Mouse (Mus musculus) embryonic stem cell, embryonic (primary cell): Measurements from ENCODE around the gene Tubb4b.

Experiments used
- CTCF ChIA-PET, 4 experiments: fragments of 300-600 bp in 2 of 4; fragments of 350-600 bp in 2 of 4; sonication (Branson Sonifier 250); formaldehyde crosslinking; loops; one replicate each; lab custom pipeline; 2022; ENCODE audit warnings: inconsistent platforms in 2 of 4; lab: Charles Lee
- POLR2A ChIA-PET, 4 experiments: fragments of 300-600 bp in 2 of 4; fragments of 350-600 bp in 2 of 4; sonication (Branson Sonifier 250); formaldehyde crosslinking; loops; one replicate each; lab custom pipeline; 2022; ENCODE audit warnings: antibody characterized with exemption in 4 of 4, inconsistent platforms in 1 of 4; lab: Charles Lee

The Tubb4b gene

DNA sequence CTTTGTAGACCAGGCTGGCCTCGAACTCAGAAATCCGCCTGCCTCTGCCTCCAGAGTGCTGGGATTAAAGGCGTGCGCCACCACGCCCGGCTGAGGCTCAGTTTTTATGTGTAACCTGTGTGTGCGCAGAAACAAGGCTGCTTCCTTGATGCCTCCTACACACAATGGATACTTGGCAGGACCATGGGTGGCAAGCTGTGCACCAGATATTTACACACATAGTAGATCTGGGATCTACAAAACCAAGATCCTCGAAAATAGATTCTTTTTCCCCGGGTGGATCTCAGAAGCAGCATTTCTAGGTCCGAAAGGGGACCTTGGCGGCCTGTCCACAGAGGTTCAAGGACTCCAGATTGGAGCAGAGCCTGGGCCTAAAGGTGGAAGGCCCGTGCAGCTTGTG lies 37.4 kb upstream of the Tubb4b start:
- CTCF ChIA-PET, result interaction anchor here in 3 of 4 experiments (0.6 to 1.9 kb wide), 21 partner anchors 10 to 812 kb away, joined by 3 to 10 read pairs (median 4); partner anchors contain the start of genes Abca2 (in 1 of the 3), Anapc2 (in 1 of the 3), Arrdc1 (in 1 of the 3) and Lrrc26 (in 1 of the 3)
- POLR2A ChIA-PET, result interaction anchor here (0.6 to 75.9 kb wide), 47 partner anchors 8 to 884 kb away, joined by 3 to 2347 read pairs (median 4); partner anchors contain the start of genes Anapc2 (in 4 of the 4), Ssna1 (in 4 of the 4), Nrarp (in 3 of the 4) and Fam166a (in 2 of the 4)

DNA sequence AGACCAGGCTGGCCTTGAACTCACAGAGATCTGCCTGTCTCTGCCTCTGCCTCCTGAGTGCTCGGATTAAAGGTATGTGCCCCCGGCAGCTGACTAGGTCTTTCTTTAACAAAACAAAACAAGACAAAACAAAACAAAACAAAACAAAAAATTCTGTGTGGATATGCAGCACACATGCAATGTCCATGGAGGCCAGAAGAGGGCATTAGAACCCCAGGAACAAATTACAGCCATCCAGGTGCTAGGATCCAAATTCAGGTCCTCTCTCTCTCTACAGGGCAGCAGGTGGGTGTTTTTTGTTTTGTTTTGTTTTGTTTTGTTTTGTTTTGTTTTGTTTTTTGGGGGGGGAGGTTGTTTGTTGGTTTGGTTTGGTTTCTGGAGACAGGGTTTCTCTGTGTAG lies 34.4 kb upstream of the Tubb4b start:
- ChIA-PET POLR2A (interaction anchor here in 3 of 4 experiments (0.7 to 75.9 kb wide), 5 partner anchors 13 to 197 kb away, joined by 3 to 2347 read pairs (median 4); partner anchors contain the start of genes Fam166a (in 2 of the 3), Nelfb (in 2 of the 3), Rnf224 (in 2 of the 3) and Slc34a3 (in 2 of the 3)), CTCF (interaction anchor here in 1 of 4 experiments (1.0 kb wide), 1 partner anchor 60 kb away, joined by 3 read pairs; the partner anchor contains the start of gene Grin1)

DNA sequence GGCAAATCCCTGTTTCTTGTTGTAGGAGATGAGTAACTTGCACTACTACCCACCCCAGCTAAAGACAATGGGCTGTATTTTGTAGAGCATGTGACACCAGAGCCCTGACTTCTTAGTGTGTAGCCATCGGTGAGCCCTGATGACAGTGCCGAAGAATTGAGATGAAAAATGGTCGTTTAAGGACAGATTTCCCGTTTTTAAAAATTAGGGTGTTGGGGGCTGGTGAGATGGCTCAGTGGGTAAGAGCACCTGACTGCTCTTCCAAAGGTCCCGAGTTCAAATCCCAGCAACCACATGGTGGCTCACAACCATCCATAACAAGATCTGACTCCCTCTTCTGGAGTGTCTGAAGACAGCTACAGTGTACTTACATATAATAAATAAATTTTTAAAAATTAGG lies 32.7 kb upstream of the Tubb4b start:
- ChIA-PET POLR2A (interaction anchor here in 2 of 4 experiments (1.1 to 75.9 kb wide), 5 partner anchors 13 to 63 kb away, joined by 3 to 2347 read pairs (median 25); partner anchors contain the start of genes Fam166a (in 2 of the 2), Nelfb (in 2 of the 2), Rnf224 (in 2 of the 2) and Slc34a3 (in 2 of the 2)), CTCF (interaction anchor here in 2 of 4 experiments (1.0 to 3.5 kb wide), 5 partner anchors 14 to 65 kb away, joined by 3 to 23 read pairs (median 5); no protein-coding TSS in a partner anchor)

DNA sequence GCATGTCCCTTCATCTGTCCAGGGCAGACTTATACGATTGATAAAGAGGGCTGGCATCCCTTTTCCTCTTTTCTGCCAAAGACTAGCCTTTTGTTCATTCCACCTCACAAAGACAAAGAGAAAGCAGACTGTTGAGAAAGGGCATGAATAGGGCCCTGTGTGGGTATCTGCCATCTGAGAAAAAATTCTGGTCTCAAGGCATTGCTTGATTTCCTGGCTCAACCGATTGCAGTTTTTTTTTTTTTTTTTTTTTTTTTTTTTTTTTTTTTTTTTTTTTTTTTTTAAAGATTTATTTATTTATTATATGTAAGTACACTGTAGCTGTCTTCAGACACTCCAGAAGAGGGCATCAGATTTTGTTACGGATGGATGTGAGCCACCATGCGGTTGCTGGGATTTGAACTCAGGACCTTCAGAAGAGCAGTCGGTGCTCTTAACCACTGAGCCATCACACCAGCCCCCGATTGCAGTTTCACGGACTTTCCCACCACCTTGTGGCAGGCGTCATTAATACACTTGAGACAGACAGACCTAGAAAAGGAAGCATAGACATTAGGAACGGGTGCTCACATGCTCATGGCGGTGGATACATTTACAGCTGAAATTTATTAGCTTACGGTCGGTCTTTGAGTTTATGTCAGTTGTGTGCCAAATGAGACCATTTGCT lies 32.1 kb upstream of the Tubb4b start:
- ChIA-PET POLR2A (interaction anchor here in 3 of 4 experiments (1.0 to 75.9 kb wide), 22 partner anchors 8 to 140 kb away, joined by 3 to 2347 read pairs (median 6); partner anchors contain the start of genes Tubb4b (in 3 of the 3), AL732309.1 (in 2 of the 3), Anapc2 (in 2 of the 3) and Cysrt1 (in 2 of the 3)), CTCF (interaction anchor here in 3 of 4 experiments (0.6 to 3.5 kb wide), 13 partner anchors 11 to 104 kb away, joined by 3 to 23 read pairs (median 4); partner anchors contain the start of genes AL732309.1 (in 1 of the 3) and Tor4a (in 1 of the 3))

DNA sequence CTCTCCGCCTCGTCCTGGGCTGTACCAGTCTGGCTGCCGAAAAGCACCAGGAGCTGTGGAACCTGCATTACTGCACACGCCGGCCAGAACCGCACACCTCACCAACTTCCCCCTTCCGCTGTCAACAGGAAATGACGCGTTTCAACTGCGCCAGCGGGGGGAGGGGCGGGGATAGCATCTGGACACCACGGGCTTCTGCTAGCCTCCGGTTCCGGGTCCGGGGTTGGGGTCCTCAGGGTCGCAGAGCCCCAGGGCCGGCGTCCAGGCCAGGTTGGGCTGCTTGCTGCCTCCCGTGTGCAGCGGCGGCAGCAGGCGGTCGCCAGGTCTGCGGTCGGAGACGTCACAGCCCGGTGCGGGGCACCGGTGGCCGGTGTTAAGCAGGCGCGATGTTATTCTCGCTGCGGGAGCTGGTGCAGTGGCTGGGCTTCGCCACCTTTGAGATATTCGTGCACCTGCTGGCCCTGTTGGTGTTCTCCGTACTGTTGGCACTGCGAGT lies 30.8 kb upstream of the Tubb4b start, which contains the start of gene Tmem203:
TSS of gene Tmem203 (plus strand) at position 156 of the 496 bp plus-strand sequence.
- POLR2A ChIA-PET, result interaction anchor here (0.6 to 75.9 kb wide), 40 partner anchors 10 to 205 kb away, joined by 3 to 2347 read pairs (median 5); partner anchors contain the start of genes Anapc2 (in 3 of the 4), Cysrt1 (in 3 of the 4), Rnf208 (in 3 of the 4) and Ssna1 (in 3 of the 4)
- CTCF ChIA-PET, result interaction anchor here (0.5 to 3.5 kb wide), 19 partner anchors 10 to 320 kb away, joined by 3 to 23 read pairs (median 3); partner anchors contain the start of genes AL732309.1 (in 1 of the 4), Arrdc1 (in 1 of the 4), Cysrt1 (in 1 of the 4) and Rnf208 (in 1 of the 4)

DNA sequence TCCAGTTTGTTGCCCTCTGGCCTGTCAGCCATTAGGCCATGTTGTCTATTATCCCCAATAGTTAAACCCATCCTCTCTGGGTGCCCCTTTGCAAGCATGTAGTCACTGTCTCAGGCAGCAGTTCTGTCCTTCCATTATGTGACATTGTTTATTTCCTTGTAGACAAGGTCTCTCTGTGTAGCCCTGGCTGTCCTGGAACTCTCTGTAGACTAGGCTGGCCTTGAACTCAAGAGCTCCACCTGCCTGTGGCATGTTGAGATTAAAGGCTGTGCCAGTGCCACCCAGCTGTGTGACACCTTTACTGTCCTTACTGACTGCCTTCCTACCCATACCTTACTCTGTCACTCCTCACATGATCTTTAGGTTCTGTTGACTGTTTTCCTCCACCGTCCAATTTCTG lies 27.8 kb upstream of the Tubb4b start:
- ChIA-PET POLR2A (interaction anchor here (0.7 to 75.9 kb wide), 8 partner anchors 3 to 76 kb away, joined by 3 to 2347 read pairs (median 48); partner anchors contain the start of genes Cysrt1 (in 3 of the 4), Rnf208 (in 3 of the 4), Fam166a (in 2 of the 4) and Nelfb (in 2 of the 4)), CTCF (interaction anchor here (0.5 to 7.5 kb wide), 14 partner anchors 12 to 87 kb away, joined by 3 to 46 read pairs (median 3); no protein-coding TSS in a partner anchor)

DNA sequence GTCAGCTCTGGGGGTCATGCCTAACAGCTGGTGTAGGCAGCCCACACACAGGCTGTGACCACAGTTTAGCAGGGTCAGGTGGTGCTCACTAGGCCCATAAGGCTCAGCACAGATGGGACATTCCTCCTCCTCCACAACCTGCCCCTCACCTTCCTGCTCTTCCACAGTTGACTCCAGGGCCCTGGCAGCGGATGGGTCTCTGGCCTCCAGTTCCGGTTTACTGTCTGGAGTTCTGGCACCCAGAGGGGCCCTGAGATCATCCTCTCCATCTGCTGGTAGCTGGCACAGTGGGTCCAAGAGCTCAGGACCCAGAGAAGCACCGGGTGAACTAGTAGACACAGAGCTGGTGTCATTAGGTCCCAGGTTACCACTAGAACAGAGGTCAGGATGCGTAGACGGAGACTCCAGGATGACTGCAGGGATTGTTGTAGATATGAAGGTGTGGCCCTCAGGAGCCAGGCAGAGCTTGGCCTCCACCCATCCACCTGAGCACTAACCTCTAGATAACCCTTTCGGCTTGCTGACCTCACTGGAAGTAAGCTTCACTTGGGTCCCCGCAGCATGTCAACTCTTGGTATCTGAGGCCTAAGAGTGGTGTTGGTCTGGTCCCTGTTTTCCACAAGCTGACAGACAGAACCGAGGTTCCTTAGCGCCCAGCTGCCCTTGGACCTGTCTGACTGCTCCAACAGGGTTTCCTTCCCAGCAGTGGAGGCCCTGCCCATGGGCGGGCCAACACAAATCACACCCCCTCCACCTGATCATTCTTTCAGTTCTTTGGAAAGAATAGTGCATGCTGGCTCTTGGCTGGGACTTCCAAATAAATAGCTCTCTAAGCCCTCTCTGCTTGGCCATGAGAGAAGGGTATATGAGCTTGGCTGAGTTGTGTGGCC lies 21.9 kb upstream of the Tubb4b start, which contains the start of gene AL732309.1:
TSS of gene AL732309.1 (minus strand) at position 681 of the 890 bp plus-strand sequence.
- POLR2A ChIA-PET, result interaction anchor here (0.5 to 75.9 kb wide), 22 partner anchors 3 to 311 kb away, joined by 3 to 2347 read pairs (median 5); partner anchors contain the start of genes Tmem203 (in 3 of the 4), Tubb4b (in 3 of the 4), Fam166a (in 2 of the 4) and Nelfb (in 2 of the 4)
- CTCF ChIA-PET, result interaction anchor here (0.6 to 8.8 kb wide), 12 partner anchors 9 to 180 kb away, joined by 3 to 51 read pairs (median 4); partner anchors contain the start of genes Tmem203 (in 1 of the 4) and Tor4a (in 1 of the 4)

DNA sequence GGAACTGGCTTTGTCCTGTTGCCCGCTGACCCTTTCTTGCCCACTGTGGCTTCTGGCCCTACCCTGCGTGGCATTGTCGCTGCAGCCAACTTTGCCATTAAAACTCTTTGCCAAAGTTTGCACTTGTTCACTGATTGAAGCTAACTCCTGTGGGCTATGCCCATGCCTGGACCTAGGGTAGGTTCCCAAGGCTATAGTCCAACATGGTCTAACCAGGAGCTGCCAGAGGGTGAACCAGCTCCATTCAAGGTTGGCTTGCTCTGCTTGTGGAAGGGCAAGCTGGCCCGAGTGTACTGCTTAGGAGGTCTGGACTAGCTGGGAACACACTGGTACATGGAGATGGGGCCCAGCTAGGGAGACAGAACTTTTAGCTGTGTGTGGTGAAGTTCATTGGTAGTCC lies 19.6 kb upstream of the Tubb4b start:
- POLR2A ChIA-PET, result interaction anchor here (0.7 to 75.9 kb wide), 13 partner anchors 6 to 92 kb away, joined by 3 to 2347 read pairs (median 6); partner anchors contain the start of genes Tmem203 (in 3 of the 4), Tubb4b (in 3 of the 4), Anapc2 (in 2 of the 4) and Fam166a (in 2 of the 4)
- CTCF ChIA-PET, result interaction anchor here in 3 of 4 experiments (0.9 to 8.8 kb wide), 3 partner anchors 16 kb away, joined by 6 to 51 read pairs (median 9); no protein-coding TSS in a partner anchor

DNA sequence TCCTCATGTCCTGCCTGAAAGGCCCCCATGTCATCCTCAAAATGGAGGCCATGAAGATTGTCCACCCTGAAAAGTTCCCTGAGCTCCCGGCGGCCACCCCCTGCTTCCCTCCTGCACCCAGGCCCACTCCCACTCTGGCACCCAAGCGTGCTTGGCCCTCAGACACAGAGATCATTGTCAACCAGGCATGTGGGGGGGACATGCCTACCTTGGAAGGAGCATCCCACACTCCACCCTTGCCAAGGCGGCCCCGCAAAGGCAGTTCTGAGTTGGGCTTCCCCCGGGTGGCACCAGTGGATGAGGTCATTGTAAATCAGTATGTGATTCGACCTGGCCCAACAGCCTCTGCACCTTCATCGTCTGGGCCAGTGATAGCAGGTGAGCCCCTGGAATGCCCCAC lies 18.8 kb upstream of the Tubb4b start:
- POLR2A ChIA-PET, result interaction anchor here in 3 of 4 experiments (0.8 to 75.9 kb wide), 11 partner anchors 6 to 308 kb away, joined by 3 to 2347 read pairs (median 10); partner anchors contain the start of genes Tubb4b (in 3 of the 3), Fam166a (in 2 of the 3), Nelfb (in 2 of the 3) and Rnf224 (in 2 of the 3)
- CTCF ChIA-PET, result interaction anchor here in 3 of 4 experiments (1.8 to 8.8 kb wide), 3 partner anchors 14 to 15 kb away, joined by 7 to 54 read pairs (median 51); no protein-coding TSS in a partner anchor

DNA sequence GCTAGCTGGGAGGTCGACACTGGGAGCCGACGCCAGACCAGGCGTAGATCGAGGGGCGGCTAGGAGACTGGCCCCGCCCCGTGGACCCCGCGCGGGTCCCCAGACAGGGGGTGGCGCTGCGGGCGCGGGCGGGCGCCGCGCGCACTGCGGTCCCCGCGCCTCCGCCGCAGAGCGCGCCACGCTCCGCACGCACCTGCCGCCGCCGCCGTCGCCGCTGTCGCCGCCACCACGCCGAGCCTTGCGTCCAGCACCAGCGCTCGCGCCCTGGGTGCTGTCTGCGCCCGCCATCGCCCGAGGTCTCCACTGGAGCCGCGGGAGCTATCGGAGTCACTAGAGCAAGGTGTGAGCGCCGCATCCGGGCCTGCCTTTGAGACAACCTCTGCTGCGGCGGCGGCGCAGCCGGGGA lies 17.6 kb upstream of the Tubb4b start, which contains the start of the genes Rnf208 and Cysrt1:
TSS of gene Rnf208 (plus strand) at position 155 of the 406 bp plus-strand sequence.
TSS of gene Cysrt1 (minus strand) at position 352 of the 406 bp plus-strand sequence.
- ChIA-PET POLR2A (interaction anchor here (0.6 to 75.9 kb wide), 23 partner anchors 8 to 464 kb away, joined by 3 to 2347 read pairs (median 5); partner anchors contain the start of genes Tmem203 (in 3 of the 4), Fam166a (in 2 of the 4), Nelfb (in 2 of the 4) and Nrarp (in 2 of the 4)), CTCF (interaction anchor here in 3 of 4 experiments (0.7 to 8.8 kb wide), 6 partner anchors 10 to 17 kb away, joined by 3 to 54 read pairs (median 5); partner anchors contain the start of genes Tmem203 (in 1 of the 3) and Tubb4b (in 1 of the 3))

DNA sequence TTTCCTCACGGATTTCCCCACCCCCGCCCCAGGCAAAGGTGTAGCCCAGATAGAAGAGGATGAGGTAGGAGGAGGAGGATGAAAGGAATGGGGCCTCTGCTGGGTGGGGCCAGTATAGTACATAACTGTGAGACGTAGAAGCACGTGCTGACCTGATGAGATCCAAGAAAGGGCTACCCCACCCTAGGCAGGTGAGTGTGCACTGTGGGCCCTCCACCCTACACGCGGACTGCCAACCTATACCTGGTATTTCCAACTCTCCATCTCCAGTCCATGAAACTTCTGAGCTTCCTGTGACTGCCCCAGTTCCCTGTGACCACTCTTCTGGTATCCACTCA lies 16.9 kb upstream of the Tubb4b start:
- ChIA-PET POLR2A (interaction anchor here in 3 of 4 experiments (1.2 to 75.9 kb wide), 15 partner anchors 8 to 306 kb away, joined by 3 to 2347 read pairs (median 7); partner anchors contain the start of genes Tmem203 (in 3 of the 3), Fam166a (in 2 of the 3), Nelfb (in 2 of the 3) and Rnf224 (in 2 of the 3)), CTCF (interaction anchor here in 2 of 4 experiments (0.5 to 4.7 kb wide), 5 partner anchors 12 to 185 kb away, joined by 3 to 54 read pairs (median 3); partner anchors contain the start of genes Tmem203 (in 1 of the 2) and Tubb4b (in 1 of the 2))

DNA sequence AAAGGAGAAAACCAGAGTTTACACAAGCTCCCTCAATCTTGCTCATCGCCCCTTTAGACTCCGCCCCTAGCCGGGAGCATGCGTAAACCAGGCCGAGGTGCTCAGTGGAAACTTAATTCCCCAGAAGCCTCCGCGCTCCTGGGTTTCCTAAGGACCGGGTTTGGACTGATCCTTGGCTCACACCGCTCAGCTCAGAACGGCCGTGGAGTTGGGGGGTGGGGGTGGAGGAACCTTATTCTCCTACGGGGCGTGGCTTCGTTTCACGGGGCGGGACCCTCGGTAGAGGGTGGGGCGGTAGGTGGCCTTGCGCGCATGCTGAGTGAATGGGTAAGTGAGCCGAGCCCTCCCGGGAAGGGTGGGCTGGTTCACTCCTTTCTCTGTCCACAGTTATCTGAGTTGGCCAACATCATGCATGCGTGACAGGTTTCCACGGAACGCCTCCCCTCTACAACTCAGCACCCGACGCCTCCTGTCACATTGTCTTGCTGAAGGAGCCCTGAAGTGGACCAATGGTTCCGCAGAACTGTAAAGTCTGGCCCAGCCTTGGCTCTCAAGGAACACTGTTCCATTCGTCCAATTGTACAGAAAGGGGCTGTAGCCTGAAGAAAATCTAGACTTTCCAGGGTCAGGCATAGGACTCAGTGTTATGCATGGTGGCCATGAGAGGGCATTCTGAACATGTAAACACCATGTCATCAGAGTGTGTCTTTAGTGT lies 16.4 kb upstream of the Tubb4b start:
- CTCF ChIA-PET, result interaction anchor here (0.5 to 4.7 kb wide), 18 partner anchors 8 to 343 kb away, joined by 3 to 54 read pairs (median 5); partner anchors contain the start of genes Tmem203 (in 1 of the 4) and Tubb4b (in 1 of the 4)
- POLR2A ChIA-PET, result interaction anchor here (0.5 to 75.9 kb wide), 54 partner anchors 8 to 733 kb away, joined by 3 to 2347 read pairs (median 4); partner anchors contain the start of genes Nrarp (in 3 of the 4), Tmem203 (in 3 of the 4), Tor4a (in 3 of the 4) and Tubb4b (in 3 of the 4)

DNA sequence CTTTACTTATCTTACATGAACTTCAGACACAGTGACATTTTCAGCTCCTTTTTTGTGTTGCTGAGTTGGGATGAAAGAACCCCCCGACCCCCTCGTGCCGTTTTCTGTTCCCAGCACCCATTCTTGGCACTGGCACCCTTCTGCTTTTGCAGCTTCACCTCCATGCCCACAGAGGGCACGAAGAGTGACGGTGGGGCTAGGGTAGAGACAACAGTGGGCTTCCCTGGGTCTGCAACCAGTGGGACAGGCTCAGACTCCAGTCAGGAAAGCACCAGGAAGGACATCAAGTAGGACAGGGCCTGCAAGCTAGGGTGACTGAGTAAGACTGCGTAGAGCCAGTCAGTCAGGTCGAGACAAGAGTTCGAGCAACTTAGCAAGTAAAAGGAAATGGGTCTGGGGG lies 15.8 kb upstream of the Tubb4b start:
- ChIA-PET POLR2A (interaction anchor here (0.5 to 75.9 kb wide), 53 partner anchors 8 to 733 kb away, joined by 3 to 2347 read pairs (median 4); partner anchors contain the start of genes Tmem203 (in 4 of the 4), Tor4a (in 3 of the 4), Tubb4b (in 3 of the 4) and Fam166a (in 2 of the 4)), CTCF (interaction anchor here (0.6 to 4.7 kb wide), 17 partner anchors 8 to 343 kb away, joined by 3 to 54 read pairs (median 5); partner anchors contain the start of genes Tmem203 (in 1 of the 4) and Tubb4b (in 1 of the 4))

DNA sequence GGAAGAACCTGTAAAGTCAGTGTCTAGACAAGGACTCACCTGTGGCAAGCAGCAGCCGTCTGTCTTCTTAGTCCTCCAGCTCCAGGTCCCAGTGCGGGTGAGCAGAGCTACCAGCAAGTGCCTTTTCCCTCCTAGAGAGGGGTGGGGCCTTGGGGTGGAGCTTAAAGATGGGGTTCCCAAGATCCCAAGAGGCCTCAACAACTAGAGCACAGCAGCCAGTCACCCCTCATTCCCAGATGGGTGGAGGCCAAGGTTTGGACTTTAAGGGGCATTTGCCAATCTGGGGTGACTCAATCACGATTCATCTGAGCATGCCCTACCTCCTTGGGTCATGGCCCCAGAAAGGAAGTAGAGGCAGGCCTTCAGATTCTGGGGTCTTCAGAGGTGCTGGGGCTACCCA lies 15.3 kb upstream of the Tubb4b start:
- ChIA-PET POLR2A (interaction anchor here (0.6 to 75.9 kb wide), 25 partner anchors 10 to 337 kb away, joined by 3 to 2347 read pairs (median 5); partner anchors contain the start of genes Tmem203 (in 4 of the 4), Fam166a (in 2 of the 4), Nelfb (in 2 of the 4) and Rnf224 (in 2 of the 4)), CTCF (interaction anchor here (0.9 to 4.7 kb wide), 8 partner anchors 9 to 137 kb away, joined by 3 to 54 read pairs (median 4); partner anchors contain the start of gene Tmem203 (in 1 of the 4))
